Mouse (Mus musculus) heart, adult 9 months (tissue): ENCODE measurements around the gene Coq6.
"Not testable (repeated sequence)": the region's sequence is repeated elsewhere in the genome, so short reads cannot be mapped to it uniquely, and the experiment has no call there.

Experiments
- DNase-seq, 2 experiments: peaks; one replicate each; pipeline ENCODE4 v3.0.0; 2022; ENCODE audit warnings: low spot score in 2 of 2

The Coq6 gene

DNA sequence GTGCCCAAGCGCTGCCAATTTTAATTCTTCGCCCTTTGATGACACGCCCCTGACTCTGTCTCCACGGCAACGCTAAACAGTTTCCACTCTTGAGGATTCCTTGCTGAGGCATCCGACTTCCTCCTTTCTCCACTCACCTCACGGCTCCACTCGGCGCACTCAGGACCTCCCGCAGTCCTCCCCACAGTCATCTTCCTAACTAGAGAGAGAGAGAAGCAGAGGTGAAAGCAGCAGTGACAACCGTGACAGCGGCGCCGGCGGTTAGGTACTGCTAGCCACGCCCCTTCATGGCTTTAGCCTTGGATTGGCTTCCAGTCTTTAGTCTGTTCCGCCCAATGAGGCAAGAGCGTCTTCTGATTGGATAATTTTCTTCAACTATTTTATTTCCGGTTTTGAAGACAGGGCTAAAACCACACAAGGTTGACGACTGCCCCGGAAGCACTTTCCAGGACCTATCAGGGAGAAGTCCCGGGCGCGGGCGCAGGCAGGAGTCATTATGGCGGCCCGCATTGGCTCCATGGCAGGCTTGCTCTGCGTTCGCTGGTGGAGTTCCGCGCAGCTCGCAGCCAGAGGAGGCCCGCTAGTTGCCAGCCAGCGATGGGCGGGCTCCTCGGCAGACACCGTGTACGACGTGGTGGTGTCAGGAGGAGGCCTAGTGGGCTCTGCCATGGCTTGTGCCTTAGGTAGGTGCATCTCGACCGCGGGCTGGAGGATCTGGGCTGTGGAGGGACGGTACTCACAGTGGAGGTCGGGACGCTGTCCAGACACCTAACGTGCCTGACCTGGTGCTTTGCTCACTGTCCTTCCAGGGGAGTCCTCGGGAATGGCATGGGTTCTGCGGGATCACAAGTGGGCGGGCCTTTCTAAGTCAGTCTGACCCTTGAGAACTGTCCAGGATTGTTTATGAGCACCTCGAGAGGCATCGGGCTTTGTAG, at the start of gene Coq6, which contains the start of gene Fam161b:
Gene Coq6 (plus strand): TSS at position 103 of the 935 bp plus-strand sequence.
Gene Fam161b (minus strand): TSS at position 279 of the 935 bp plus-strand sequence.
- peak; percentile 97 to 98 for DNase-seq

DNA sequence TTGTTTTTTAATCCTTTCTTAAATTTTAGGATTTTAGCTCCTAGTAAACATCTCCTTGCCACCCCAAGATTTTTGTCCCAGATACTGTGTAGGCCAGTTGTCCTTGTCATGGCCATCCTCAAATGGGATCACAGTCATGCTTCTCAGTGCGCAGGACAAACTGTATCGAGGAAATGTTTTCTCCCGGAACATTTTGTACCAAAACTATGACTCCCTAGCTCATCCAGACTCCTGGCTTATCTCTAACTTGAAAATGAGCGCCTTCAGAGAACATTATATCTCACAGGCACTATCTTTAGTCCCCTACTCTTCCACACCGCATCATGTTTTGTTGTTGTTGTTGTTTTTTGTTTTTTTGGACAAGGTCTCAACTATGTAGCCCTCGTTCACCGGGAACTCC, 45.5 kb upstream of the Coq6 start:
- DNase-seq, result no peak

DNA sequence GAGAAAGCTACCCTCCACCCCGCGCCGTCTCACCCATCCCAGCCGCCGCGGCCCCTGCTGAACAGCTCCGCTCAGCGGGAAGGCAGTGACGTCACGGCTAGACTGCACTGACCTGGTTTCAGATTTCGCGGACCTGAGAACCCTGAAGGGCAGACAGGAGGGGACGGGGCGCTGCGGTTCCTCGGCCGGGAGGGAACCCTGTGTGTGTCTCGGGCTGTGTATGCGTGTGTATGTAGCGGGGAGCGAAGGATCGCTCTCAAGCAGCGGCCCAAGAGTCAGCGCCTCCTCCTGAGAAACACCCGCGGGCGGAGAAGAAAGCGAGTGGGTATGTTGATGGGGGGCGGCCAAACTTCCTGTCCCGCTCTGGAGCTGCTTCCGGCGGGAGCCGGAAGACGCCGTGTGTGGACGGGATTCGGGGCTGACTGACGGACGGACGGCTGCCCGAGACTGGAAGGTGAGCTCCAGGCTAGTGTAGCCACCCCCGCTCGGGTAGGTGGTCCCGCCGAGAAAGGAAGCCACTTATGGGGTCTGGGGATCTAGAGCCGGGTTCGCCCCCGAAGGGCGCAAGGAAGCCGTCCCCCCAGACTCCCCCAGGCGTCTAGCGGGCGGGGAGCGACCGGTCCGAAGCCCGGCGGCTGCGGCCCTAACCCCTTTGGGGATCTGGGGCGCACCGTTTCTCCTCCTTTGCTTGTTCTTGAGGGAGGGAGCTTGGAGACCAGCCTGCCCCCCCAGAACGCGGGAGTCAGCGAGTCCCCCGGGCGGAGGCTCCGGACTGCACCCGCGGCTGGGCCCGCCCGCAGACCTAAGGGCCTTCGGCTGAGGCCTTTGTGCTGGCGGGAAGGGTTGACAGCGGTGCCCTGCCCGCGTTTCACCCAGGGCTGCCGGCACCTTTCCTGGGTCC, 44.5 kb upstream of the Coq6 start, which contains the start of gene Zfp410:
Gene Zfp410 (plus strand): TSS at position 132 of the 901 bp plus-strand sequence.
- peak; percentile 87 to 90 for DNase-seq

DNA sequence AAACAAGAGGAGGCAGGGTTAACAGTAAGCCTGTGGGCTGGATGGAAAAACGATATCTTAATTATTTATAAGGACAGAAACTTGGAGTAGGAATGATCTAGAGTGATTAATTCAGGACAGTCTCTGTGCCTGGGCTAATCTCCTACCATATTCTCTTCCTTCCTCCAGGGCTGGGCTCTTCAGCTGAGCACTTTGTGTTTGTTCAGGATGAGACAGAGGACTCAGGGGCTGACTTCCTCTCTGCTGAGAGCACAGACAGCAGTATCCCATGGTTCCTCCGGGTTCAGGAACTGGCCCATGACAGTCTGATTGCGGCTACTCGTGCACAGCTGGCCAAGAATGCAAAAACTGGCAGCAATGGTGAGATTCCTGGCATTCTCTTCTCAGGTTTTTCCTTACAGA, 34.3 kb upstream of the Coq6 start:
- peak; percentile 35 to 57 for DNase-seq

GRCm38 (mm10) chr12:84336963-84337625, 24.4 kb upstream of the Coq6 start:
- DNase-seq, result no peak

GRCm38 (mm10) chr12:84347192-84347591, 14.3 kb upstream of the Coq6 start:
- no peak for DNase-seq

DNA sequence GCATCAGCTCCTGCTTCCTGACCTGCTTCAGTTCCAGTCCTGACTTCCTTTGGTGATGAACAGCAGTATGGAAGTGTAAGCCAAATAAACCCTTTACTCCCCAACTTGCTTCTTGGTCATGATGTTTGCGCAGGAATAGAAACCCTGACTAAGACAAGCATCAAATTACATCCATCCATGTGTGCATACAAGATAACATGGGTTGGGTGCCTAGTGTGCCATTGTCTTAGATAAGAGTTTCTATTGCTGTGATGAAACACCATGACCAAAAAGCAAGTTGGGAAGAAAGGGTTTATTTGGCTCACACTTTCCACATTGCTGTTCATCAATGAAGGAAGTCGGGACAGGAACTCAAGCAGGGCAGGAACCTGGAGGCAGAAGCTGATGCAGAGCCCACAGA, 2.8 kb upstream of the Coq6 start:
- DNase-seq, result not testable (repeated sequence)

DNA sequence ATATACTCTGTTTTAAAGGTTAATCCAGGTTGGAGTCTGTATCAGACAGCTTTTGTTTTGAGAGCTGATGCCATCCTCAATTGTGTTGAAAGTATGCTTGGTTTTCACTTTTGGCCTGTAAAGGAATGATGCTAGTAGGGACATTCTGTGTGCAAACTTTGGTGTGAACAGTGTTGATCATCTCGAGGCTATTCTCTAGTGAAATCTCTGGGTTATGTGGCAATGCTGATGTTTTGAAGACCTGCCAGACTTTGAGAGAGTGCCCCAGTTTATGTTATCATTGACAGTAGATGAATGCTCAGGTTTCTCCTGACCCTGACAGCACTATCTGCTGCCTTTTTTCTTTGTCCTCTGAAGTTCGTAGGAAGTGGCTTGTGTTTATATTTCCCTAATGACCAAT, 1.4 kb downstream of the Coq6 start:
- no peak for DNase-seq

GRCm38 (mm10) chr12:84364291-84364690, 2.8 kb downstream of the Coq6 start:
- DNase-seq, result no peak

DNA sequence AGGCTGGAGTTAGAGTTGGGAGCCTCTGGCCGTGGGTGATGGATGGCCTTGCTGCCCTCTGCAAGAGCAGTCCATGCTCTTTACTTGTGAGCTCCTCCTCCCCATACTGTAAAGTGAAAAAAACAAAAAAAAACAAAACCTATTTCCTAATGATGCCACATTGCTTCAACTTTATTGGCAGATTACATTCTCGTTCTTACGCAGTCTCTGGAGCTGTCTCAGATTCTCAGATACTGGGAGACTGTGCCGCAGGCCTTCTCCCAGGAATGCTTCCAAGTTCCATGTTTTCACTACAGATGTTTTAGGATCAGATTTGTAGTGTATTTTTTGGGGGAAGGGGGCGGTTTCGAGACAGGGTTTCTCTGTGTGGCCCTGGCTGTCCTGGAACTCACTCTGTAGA, 3.7 kb downstream of the Coq6 start:
- no peak for DNase-seq

DNA sequence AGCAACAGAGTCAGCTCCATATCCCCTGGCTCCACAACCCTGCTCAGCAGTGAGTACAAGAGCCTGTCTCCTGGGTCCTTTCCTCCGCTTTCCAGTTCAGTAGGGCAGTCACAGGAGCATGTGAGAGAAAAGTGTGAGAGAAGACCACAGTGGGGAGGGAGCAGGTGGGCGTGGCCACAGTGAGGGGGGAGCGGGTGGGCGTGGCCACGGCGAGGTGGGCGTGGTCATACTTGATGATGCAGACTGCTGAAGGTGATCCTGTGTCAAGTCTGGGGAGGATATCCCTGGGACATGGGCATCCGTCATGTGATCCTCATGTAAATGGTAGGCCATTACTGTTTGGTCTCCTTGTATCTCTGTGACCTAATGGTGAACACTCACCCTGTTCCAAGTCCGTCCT, 5.5 kb downstream of the Coq6 start:
- DNase-seq, result no peak

- no peak for DNase-seq
These were observed 10.2 kb downstream of the Coq6 start for GRCm38 (mm10) chr12:84371647-84372046.

GRCm38 (mm10) chr12:84373831-84374481, 12.5 kb downstream of the Coq6 start:
- no peak for DNase-seq

GRCm38 (mm10) chr12:84382369-84382768, 20.9 kb downstream of the Coq6 start:
- peak; percentile 42 to 45 for DNase-seq

- peak; percentile 49 to 78 for DNase-seq
These were observed 23.2 kb downstream of the Coq6 start for GRCm38 (mm10) chr12:84384644-84385081.

- DNase-seq, result no peak
These were observed 24.0 kb downstream of the Coq6 start for GRCm38 (mm10) chr12:84385408-84385807.

DNA sequence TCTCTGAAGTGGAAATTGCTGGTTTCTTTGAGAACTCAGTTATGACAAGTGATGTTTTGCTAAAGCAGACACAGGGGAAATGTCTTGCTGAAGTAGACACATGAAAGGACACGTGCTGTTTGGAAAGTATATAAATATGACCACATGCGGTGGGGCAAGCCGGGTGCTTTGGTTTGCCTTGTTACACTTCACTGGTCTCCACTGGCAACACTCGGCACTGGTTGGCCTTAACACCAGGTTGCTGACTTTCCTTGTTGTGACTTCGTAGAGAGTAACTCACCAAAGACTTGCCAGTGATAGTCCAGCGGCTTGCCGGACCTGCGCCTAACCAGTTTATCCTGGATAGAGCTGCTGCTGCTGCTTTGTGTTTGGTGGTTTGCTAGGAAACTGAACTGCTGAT, 26.6 kb downstream of the Coq6 start:
- DNase-seq, result peak in 1 of 2 experiments; percentile 21

GRCm38 (mm10) chr12:84388774-84389400, 27.4 kb downstream of the Coq6 start:
- peak in 1 of 2 experiments; percentile 11 for DNase-seq

DNA sequence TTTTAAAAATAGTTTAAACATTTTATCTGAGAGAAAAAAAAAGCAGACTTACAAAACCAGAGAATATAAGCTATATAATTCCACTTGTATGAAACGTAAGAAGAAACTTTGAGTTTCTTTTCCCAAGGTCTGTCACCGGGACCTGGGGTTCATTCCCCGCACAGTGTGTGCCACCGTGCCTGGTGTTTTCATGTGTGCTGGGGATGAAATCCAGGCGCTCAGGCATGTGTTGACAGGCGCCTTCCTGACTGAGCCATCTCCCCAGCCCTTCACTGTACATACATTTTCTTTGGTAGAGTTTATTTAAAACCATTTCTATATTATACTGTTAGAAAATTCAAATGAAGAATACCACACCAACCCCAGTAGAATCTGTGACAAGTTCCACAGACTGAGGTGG, 28.9 kb downstream of the Coq6 start:
- peak in 1 of 2 experiments; percentile 20 for DNase-seq

- no peak for DNase-seq
These were observed 31.2 kb downstream of the Coq6 start for GRCm38 (mm10) chr12:84392681-84393080.

DNA sequence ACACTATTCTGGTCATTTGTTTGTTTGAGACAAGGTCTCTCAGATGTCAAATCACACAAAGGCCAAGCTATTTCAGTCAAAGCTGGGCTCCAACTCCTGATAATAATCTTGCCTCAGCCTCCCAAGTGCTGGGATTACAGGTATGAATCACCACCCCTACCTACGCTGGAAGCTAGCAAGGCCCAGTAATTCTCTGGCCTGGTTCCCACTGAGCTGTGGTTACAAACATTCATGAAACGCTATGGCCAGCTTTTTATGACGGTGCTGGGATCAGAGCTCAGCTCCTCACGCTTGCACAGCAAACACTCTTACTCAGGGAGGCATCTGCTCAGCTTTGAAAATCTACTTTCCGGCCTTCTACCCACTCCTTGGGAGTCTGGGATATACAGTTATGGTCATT, 32.4 kb downstream of the Coq6 start:
- DNase-seq, result no peak
